Mouse (Mus musculus) embryonic facial prominence, embryonic 11.5 days (tissue): ENCODE data around the gene Cdk8. TPM values are rescaled to one million over a fixed set of nuclear protein-coding genes. Genes with fewer than 3 reads are reported as not detected.
A peak's percentile ranks its signal among the peaks of the same experiment; 100 is the strongest.
"Not testable (repeated sequence)": the region's sequence is repeated elsewhere in the genome, so short reads cannot be mapped to it uniquely, and the experiment has no call there.

Experiments used
- ATAC-seq: fragments of 200-750 bp; cut with Nextera tagmentation; replicated peaks from 2 replicates; pipeline ENCODE4 v1.8.0; 2017; ENCODE audit warnings: low read depth; ENCODE audit not compliant: insufficient number of reproducible peaks, low FRiP score, low TSS enrichment
- DNase-seq: peaks from one replicate; pipeline ENCODE4 v3.0.0-alpha.2; 2015; ENCODE audit warnings: low spot score
- H3K27ac ChIP-seq: fragments of 300-500 bp; sonication (generic); replicated peaks from 2 replicates; pipeline ENCODE4 v1.5.1; 2014; ENCODE audit warnings: mild to moderate bottlenecking, low read depth, low read length, control low read depth
- H3K27me3 ChIP-seq: fragments of 300-500 bp; sonication (generic); 2 replicates; pipeline ENCODE4 v1.6.1; 2014; ENCODE audit warnings: mild to moderate bottlenecking, low read length, moderate library complexity, mixed read lengths; ENCODE audit not compliant: control insufficient read depth, insufficient read depth
- H3K36me3 ChIP-seq: fragments of 300-500 bp; sonication (generic); replicated peaks from 2 replicates; pipeline ENCODE4 v1.6.1; 2014; ENCODE audit warnings: low read depth, mild to moderate bottlenecking, low read length, moderate library complexity, mixed read lengths; ENCODE audit not compliant: control insufficient read depth, insufficient read depth
- H3K4me1 ChIP-seq: fragments of 300-500 bp; sonication (generic); 2 replicates; pipeline ENCODE4 v1.6.1; 2014; ENCODE audit warnings: low read length, mixed read lengths; ENCODE audit not compliant: control insufficient read depth, insufficient read depth
- H3K4me2 ChIP-seq: fragments of 300-500 bp; sonication (generic); 2 replicates; pipeline ENCODE4 v1.6.1; 2014; ENCODE audit warnings: low read depth, mild to moderate bottlenecking, control low read depth, low read length, moderate library complexity
- H3K4me3 ChIP-seq: fragments of 300-500 bp; sonication (generic); 2 replicates; pipeline ENCODE4 v1.5.1; 2014; ENCODE audit warnings: low read depth, low read length, control low read depth
- H3K9ac ChIP-seq: fragments of 300-500 bp; sonication (generic); replicated peaks from 2 replicates; pipeline ENCODE4 v1.6.1; 2014; ENCODE audit warnings: mild to moderate bottlenecking, control low read depth, low read length
- H3K9me3 ChIP-seq: fragments of 300-500 bp; sonication (generic); replicated peaks from 2 replicates; pipeline ENCODE4 v1.6.1; 2016; ENCODE audit warnings: mild to moderate bottlenecking, low read length, inconsistent platforms, mixed read lengths; ENCODE audit not compliant: control insufficient read depth
- WGBS: fragments of 180-500 bp; shearing (Covaris S2); extraction: QIAGEN DNeasy Blood & Tissue Kit; methylation state at CpG from one replicate; pipeline ENCODE4 v1.1.7; 2014; 5-methylcytosine and 5-hydroxymethylcytosine counted together
- polyA plus RNA-seq: library from polyadenylated mRNA; unstranded; fragments of >200 nt; fragmentation: Nextera tagmentation; extraction: Ambion mirVana; gene quantifications from 2 replicates; pipeline ENCODE4 v1.2.1, GENCODE M21; 2014

The Cdk8 gene
- 33.8 and 39.0 TPM in 2 replicates for polyA plus RNA-seq

GRCm38 (mm10) chr5:146230864-146231654, at the start of gene Cdk8:
Gene Cdk8, plus strand, starts transcription at chr5:146231230.
- peak within 1 kb of the TSS; percentile 81 for H3K4me2 ChIP-seq
- peak within 1 kb of the TSS; percentile 93 for H3K27ac ChIP-seq
- peak within 1 kb of the TSS; percentile 87 for H3K9ac ChIP-seq
- ATAC-seq (peak; percentile 89), DNase-seq (peak; percentile 97)
- no peaks in the 10 kb centered on the region for H3K36me3 ChIP-seq
- H3K27me3 ChIP-seq = no peaks in the 10 kb centered on the region
- H3K4me1 ChIP-seq = no peaks in the 10 kb centered on the region
- WGBS = under 1% methylated on average over 68 of the region's 102 CpGs
- H3K9me3 ChIP-seq = no peaks in the 10 kb centered on the region
- H3K4me3 ChIP-seq = peak within 1 kb of the TSS; percentile 84

DNA sequence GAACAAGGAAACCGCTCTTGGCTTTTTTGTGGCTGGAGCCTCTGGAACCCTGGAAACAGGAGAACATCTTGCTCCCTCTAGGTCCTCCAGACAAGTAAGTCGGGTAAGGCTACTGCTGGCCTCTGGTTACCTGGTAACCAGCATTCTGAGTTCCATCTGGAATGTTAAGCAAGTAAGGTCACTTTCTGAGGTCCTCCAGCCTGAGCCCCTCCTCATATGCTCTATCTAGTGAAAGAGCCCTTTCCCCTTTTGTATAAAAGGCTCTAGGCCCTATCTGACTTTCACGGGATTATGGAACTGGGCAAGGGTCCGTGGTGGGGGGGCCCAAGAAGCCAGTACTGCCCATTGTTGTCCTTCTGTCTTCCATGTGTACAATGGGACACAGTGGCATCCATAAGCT, 45.8 kb upstream of the Cdk8 start, which contains the start of gene 1700001J03Rik:
Gene 1700001J03Rik, minus strand, starts transcription at position 101 of the 400 bp plus-strand sequence.
- H3K4me1 ChIP-seq, H3K27ac ChIP-seq, H3K9ac ChIP-seq, H3K9me3 ChIP-seq, H3K4me3 ChIP-seq, H3K27me3 ChIP-seq, ATAC-seq, H3K4me2 ChIP-seq, H3K36me3 ChIP-seq, DNase-seq: not testable (repeated sequence)
- 84% methylated on average over 4 of the region's 4 CpGs for WGBS

DNA sequence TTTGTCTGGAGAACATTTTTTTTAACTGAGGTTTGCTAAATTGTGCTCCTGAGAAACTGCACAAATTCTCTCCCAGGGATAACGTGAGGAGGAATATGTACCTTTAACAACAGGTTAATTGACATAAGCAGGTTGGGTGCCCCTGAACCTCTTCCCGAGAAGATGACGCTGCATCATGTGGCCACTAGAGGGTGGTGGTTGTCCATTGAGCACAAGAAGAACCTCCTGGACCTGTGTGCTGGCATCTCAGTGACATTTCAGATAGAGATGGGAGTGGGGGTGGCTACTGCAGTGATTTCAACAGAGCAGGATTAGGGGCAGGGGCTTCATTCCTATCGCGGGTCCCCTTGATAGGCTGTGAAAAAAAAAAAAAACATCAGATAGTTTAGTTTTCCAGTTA, 43.6 kb upstream of the Cdk8 start:
- not testable (repeated sequence) for H3K27me3 ChIP-seq, H3K9ac ChIP-seq, H3K4me2 ChIP-seq, H3K27ac ChIP-seq, ATAC-seq, H3K4me3 ChIP-seq, H3K9me3 ChIP-seq, H3K4me1 ChIP-seq, H3K36me3 ChIP-seq
- peak; percentile 48 for DNase-seq
- 21% methylated on average over 5 of the region's 5 CpGs for WGBS

DNA sequence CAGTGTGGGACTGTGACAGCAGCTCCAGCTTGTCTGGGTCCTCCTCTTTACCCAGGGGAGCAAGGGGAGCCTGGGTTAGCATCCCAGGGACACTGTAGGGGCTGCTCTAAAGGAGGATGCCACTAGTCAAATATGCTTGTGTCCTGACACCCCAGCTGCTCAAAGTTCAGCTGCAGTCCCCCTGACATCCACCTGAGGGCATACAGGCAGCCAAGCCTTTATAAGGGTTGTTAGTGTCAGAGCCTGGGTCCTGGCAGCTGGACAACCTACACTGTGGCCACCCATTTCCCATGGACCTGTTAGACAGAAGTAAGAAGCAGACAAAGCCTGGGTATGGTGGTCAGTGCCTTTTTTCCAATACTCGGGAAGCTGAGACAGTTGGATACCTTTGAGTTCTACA, 42.9 kb upstream of the Cdk8 start:
- Histone ChIP-seq H3K27me3 (no peaks in the 10 kb centered on the region), H3K9me3 (no peaks in the 10 kb centered on the region), H3K36me3 (no peaks in the 10 kb centered on the region), H3K27ac (no peak overlapping the region), H3K4me3 (no peak overlapping the region), H3K4me2 (no peak overlapping the region), H3K9ac (no peak overlapping the region), H3K4me1 (no peaks in the 10 kb centered on the region)
- ATAC-seq (no peak), DNase-seq (no peak)
- 75% methylated on average over 1 of the region's 1 CpGs for WGBS

DNA sequence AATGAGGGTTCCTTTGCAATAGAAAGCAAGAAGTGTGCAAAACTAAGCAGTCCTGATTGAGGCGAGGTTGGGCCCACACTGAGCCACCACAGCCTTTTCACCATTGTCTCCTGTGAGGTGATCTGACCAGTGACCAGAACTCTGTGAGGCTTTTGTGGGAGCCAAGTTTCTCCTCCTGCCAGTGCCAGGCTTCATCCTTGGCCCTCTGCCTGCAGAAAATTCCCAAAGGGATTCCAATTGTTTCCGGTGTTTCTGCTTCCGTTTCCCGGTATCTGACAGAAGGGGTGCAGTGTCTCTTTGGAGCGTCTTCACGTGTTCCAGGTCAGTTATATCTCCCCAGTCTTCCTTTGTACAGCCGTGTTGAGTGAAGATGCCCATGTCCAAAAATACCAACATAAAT, 42.3 kb upstream of the Cdk8 start:
- ATAC-seq (no peak), DNase-seq (no peak)
- H3K4me1 ChIP-seq = no peaks in the 10 kb centered on the region
- H3K4me2 ChIP-seq = no peak overlapping the region
- no peaks in the 10 kb centered on the region for H3K9me3 ChIP-seq
- H3K4me3 ChIP-seq = no peak overlapping the region
- no peaks in the 10 kb centered on the region for H3K36me3 ChIP-seq
- no peaks in the 10 kb centered on the region for H3K27me3 ChIP-seq
- 87% methylated on average over 7 of the region's 7 CpGs for WGBS
- H3K27ac ChIP-seq = no peak overlapping the region
- H3K9ac ChIP-seq = no peak overlapping the region

- Histone ChIP-seq H3K27ac (no peak overlapping the region), H3K9me3 (no peaks in the 10 kb centered on the region), H3K36me3 (no peaks in the 10 kb centered on the region), H3K27me3 (no peaks in the 10 kb centered on the region), H3K4me2 (no peak overlapping the region), H3K9ac (no peak overlapping the region), H3K4me1 (no peaks in the 10 kb centered on the region), H3K4me3 (no peak overlapping the region)
- no peak for DNase-seq
- 71% methylated on average over 4 of the region's 4 CpGs for WGBS
- ATAC-seq = no peak
Measured at GRCm38 (mm10) chr5:146190093-146190492, 40.9 kb upstream of the Cdk8 start.

GRCm38 (mm10) chr5:146190501-146191269, 40.3 kb upstream of the Cdk8 start:
- no peaks in the 10 kb centered on the region for H3K27me3 ChIP-seq
- no peak overlapping the region for H3K4me2 ChIP-seq
- no peaks in the 10 kb centered on the region for H3K9me3 ChIP-seq
- no peak overlapping the region for H3K27ac ChIP-seq
- no peaks in the 10 kb centered on the region for H3K4me1 ChIP-seq
- no peak for DNase-seq
- no peak for ATAC-seq
- H3K4me3 ChIP-seq = no peak overlapping the region
- no peak overlapping the region for H3K9ac ChIP-seq
- 58% methylated on average over 3 of the region's 3 CpGs for WGBS
- no peaks in the 10 kb centered on the region for H3K36me3 ChIP-seq

- no peaks in the 10 kb centered on the region for H3K9me3 ChIP-seq
- H3K4me2 ChIP-seq = no peak overlapping the region
- H3K9ac ChIP-seq = no peak overlapping the region
- no peak overlapping the region for H3K4me3 ChIP-seq
- ATAC-seq (no peak), DNase-seq (no peak)
- no peaks in the 10 kb centered on the region for H3K36me3 ChIP-seq
- no peaks in the 10 kb centered on the region for H3K4me1 ChIP-seq
- no peaks in the 10 kb centered on the region for H3K27me3 ChIP-seq
- 84% methylated on average over 8 of the region's 8 CpGs for WGBS
- H3K27ac ChIP-seq = no peak overlapping the region
Measured at GRCm38 (mm10) chr5:146193360-146193759, 37.7 kb upstream of the Cdk8 start.
